Comparison of ENCODE assay signal across 21 mouse cellular contexts in the genomic region with DNA sequence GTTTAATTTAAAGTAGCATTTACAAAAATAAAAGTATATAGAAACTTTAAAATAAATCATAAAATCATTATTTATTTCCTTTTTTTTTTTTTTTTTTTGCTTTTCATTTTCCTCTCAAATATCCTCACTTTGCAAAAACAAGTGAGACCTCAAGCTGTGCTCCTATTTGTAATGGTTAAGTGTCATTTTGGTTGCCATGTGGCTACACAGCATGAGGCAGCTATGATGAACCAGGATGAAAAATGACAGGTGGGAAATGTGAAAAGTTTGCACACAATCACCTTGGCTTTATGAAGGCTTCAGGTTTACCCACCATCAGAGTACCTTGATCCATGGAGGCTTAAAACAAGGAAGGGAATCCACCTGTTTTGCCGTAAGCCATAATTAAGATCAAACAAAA.
DNase-seq lines count a peak whose midpoint lies in the region; TF ChIP-seq lines count a peak whose summit lies in the region.
"Had no signal": no experiment of that assay in that cellular context is flagged by ENCODE, and none has a peak within 500 bp of the region (broad histone marks: within the 10 kb centered on the region; RNA-seq: fewer than 3 reads in every experiment).

No protein-coding gene starts in this region.

- WGBS in cerebellum, adult 2 months = 67% methylated on average over 1 of the region's 1 CpGs

- TF ChIP-seq CTCF in cerebellum, adult 2 months (IDR thresholded peaks at IDR 0.05; ENCODE audit: borderline replicate concordance, insufficient read depth, low read depth, low read length) = no peak

- peak; percentile 21 to 51 for DNase-seq in cerebellum, adult 2 months
- DNase-seq in cerebellum, postnatal 4 days (ENCODE audit: low spot score in 2 of 2) = no peak
- peak; percentile 54 to 60 for DNase-seq in cerebellum, postnatal 10 days
- no peak for DNase-seq in cerebellum, adult 11 months
- DNase-seq in left cerebral cortex, postnatal 4 days = peak; percentile 4
- DNase-seq in left cerebral cortex, adult 11 months (ENCODE audit: low spot score) = no peak
- peak; percentile 33 to 56 for DNase-seq in cerebellum, postnatal 25 days
- no peak for DNase-seq in right cerebral cortex, adult 2 months (ENCODE audit: low spot score in 2 of 2)
- DNase-seq: adrenal gland, adult 8-10 months; adrenal gland, postnatal 25 days; forebrain, postnatal 0 days; gastrocnemius, adult 2 months; gastrocnemius, postnatal 14 days; heart, adult 11 months; heart, postnatal 10 days; heart, postnatal 36 days; kidney, adult 2 months had no signal

- intact Hi-C loops in left cerebral cortex, postnatal 4 days (cut with DNase I) = no loop called here

- H3K27me3 ChIP-seq in cerebellum, adult 2 months (ENCODE audit: control insufficient read depth, insufficient read depth, low read length) = no peaks in the 10 kb centered on the region
- H3K27me3 ChIP-seq: embryonic facial prominence, embryonic 12.5 days; embryonic facial prominence, embryonic 15.5 days; heart, embryonic 15.5 days had no signal

- no peak for TF ChIP-seq POLR2A in cerebellum, adult 2 months (IDR thresholded peaks at IDR 0.05; ENCODE audit: borderline replicate concordance, insufficient read depth, low read length)

- H3K27ac ChIP-seq in cerebellum, adult 2 months (ENCODE audit: insufficient read depth, low read length) = no peak overlapping the region
- H3K27ac ChIP-seq: embryonic facial prominence, embryonic 12.5 days; embryonic facial prominence, embryonic 15.5 days; gastrocnemius, adult 2 months; heart, embryonic 15.5 days; hindbrain, embryonic 14.5 days had no signal

- H3K4me1 ChIP-seq in cerebellum, adult 2 months (ENCODE audit: control insufficient read depth, insufficient read depth, low read length) = no peaks in the 10 kb centered on the region; the same call in 1 of the 2 replicates
- H3K4me1 ChIP-seq: embryonic facial prominence, embryonic 12.5 days; embryonic facial prominence, embryonic 15.5 days; heart, embryonic 15.5 days had no signal

- no peak overlapping the region for H3K4me3 ChIP-seq in cerebellum, adult 2 months (replicated peaks; ENCODE audit: insufficient read depth, low read depth, low read length)
- H3K4me3 ChIP-seq: embryonic facial prominence, embryonic 12.5 days; embryonic facial prominence, embryonic 15.5 days; gastrocnemius, adult 2 months; heart, embryonic 15.5 days had no signal

Comparison
In these comparisons a context has a peak if more than half of its experiments do, and no peak if none do; other contexts are left out.
1. DNase-seq: peak in cerebellum, adult 2 months (2 of 2), cerebellum, postnatal 10 days (2 of 2), left cerebral cortex, postnatal 4 days (single experiment) and cerebellum, postnatal 25 days (2 of 2); none in cerebellum, postnatal 4 days (0 of 2), cerebellum, adult 11 months (single experiment), left cerebral cortex, adult 11 months (single experiment) and right cerebral cortex, adult 2 months (0 of 2).